Mouse (Mus musculus) thymus, adult 18-20 months (tissue): ENCODE data around the gene Thg1l.

Source experiments
- DNase-seq, 2 experiments: peaks; one replicate each; pipeline ENCODE4 v3.0.0; 2022; ENCODE audit warnings: mixed read lengths in 2 of 2

The Thg1l gene

DNA sequence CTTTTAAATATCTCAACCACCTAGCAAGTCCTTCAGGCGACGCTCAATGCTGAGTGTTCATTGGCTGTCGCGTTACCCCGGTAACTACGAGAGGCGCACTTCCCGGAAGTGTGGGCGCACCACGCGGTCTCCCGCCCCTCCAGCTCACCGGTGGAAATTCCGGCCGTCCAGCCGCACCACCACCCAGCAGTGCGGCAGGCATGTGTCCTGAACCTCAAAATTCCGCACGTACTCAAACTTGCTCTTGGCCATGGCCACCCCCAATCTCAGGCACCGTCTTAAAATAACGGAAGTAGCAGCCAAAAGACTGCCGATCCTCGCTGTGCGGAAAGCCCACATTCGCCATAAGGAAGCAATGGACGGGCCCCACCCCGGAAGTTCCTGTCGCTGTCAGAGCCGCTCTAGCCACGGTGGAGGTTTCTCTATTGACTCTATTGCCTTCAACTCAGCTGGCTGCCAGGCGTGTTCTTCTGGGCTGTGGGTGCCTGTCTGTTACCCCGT, at the start of gene Thg1l:
Gene Thg1l (minus strand): TSS at position 368 of the 501 bp plus-strand sequence.
- peak; percentile 82 to 88 for DNase-seq

DNA sequence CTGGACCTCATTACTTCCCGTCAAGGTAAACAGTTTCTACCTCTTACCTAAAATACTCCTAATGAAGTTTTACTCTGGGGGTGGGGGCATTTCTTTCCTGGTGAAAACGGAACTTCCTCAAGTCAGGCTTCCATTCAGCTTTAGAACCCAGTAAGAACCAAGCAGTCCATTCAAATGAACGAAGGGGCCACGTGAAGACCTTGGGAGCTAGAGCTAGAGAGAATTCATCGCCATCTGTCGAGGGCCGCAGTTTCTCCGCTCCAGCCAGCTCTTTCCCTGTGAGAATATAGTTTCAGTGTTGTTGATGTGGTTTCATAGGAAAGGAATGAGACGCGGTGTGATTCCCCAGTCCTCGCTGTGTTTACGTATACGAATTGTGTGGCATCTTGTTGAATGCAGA, 36.8 kb upstream of the Thg1l start:
- no peak for DNase-seq

DNA sequence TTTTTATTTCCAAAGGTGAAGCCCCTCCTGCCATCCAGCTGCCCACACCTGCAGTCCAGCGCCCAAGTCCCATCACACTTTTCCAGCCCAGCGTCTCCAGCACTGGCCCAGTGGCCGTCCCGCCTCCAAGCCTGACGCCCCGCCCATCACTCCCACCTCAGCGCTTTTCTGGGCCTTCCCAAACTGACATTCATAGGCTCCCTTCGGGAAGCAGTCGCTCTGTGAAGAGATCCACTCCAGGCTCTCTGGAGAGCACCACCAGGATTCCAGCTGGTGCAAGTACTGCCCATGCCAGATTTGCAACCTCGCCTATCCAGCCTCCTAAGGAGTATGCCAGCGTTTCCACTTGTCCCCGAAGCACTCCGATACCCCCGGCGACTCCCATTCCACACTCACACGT, 36.3 kb upstream of the Thg1l start:
- DNase-seq: no peak

DNA sequence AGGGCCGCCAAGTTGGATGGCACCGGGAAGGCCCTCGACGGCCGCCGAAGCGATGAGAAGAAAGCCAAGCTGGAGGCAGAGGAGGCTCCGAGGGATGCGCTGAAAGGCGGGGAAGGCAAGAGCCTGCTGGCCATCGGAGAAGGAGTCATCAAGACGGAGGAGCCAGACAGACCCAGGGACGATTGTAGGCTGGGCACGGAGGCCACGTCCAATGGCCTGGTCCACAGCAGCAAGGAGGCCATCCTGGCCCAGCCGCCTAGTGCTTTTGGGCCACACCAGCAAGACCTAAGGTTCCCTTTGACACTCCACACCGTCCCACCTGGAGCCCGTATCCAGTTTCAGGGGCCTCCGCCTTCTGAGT, 25.6 kb upstream of the Thg1l start:
- DNase-seq: no peak

DNA sequence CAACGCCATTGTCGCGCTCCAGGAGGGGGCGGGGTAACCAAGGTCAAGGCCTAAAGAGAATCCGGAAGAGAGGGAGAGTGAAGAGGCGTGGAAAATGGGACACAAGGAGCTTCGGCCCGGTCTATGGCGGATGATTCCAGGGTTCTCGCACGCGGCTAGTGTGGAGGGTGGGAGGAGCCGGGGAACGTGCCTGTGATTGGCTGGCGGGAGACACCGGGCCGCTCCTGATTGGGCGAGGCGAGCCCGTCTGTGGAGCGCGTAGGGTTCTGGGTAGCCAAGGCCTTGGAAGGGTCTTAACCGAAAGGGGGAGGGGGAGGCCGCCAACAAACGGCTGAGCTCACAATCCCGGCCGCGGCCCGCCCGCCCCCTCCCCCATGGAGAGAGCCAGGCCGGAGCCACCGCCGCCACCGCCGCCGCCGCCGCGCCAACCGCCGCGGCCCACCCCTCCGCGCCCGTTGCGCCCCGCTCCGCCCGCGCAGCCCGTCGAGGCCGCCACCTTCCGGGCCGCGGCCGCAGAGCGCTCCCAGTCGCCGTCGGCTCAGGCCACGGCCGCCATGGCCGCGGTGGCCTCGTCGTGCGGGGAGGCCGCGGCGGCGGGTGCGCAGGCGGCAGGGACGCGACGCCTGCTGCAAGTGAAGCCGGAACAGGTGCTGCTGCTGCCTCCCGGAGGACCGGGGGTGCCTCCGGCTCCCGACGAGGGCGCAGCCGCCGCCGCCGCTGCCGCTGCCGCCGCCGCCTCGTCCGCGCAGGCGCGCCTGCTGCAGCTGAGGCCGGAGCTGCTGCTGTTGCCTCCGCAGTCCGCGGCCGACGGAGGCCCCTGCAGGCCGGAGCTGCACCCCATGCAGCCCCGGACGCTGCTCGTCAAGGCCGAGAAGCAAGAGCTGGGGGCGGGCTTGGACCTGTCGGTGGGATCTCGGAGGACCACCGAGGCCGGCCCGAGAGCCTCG, 24.9 kb upstream of the Thg1l start, which contains the start of gene Sox30:
Gene Sox30 (plus strand): TSS at position 365 of the 947 bp plus-strand sequence.
- DNase-seq: peak; percentile 14 to 20

DNA sequence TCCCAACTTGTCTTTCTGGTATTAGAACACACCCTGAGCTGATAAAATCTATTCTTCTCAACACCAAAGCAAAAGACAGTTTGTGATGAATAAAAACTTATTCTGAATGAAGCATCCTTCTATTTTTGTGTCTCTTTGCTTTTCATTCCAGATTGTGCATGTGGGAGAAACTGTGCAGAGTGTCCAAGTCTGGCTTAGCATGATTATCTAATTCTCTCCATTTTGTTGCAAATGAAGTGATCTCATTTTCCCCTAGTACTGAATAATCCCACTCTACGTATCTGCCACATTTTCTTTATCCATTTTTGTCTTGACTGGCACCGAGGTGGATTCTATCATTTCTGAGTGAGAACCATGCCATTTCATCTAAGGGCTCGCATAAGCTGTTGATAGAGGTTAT, 20.8 kb upstream of the Thg1l start:
- DNase-seq: no peak

DNA sequence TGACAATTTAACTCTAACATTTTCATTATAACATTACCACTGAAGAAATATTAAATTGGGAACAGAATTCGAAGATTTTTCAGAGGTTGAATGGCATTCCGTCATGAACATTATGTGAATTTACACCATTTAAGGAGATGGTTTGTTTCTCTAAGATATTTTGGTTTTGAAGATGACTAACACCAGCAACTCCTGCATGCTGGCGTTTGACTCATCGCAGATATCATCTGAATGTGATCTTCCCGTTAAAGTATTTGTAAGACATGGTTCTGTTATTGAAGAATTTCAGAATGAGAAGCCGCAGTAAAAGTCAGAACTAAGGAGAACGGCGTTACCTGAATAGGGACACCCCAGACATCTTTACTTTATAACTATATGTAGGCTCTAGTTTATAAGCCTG, 19.2 kb upstream of the Thg1l start:
- DNase-seq: no peak

DNA sequence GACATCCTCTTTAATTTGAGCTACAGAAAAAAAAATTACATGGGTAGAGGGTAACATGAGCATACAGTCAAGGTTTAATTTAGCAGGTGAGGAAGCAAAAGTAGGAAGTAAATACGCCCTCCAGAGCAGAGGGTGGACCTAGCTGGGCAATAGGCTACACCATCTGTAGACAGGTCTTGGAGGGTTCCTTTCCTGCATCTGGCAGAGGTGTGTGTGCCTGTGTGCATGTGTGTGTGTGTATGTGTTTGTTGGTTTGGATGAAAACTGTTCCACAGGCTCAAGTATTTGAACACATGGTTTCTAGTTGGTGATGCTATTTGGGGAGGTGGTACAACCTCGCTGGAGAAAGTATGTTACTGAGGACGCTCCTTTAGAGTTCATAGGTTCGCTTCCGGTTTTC, 18.3 kb upstream of the Thg1l start:
- DNase-seq: no peak

DNA sequence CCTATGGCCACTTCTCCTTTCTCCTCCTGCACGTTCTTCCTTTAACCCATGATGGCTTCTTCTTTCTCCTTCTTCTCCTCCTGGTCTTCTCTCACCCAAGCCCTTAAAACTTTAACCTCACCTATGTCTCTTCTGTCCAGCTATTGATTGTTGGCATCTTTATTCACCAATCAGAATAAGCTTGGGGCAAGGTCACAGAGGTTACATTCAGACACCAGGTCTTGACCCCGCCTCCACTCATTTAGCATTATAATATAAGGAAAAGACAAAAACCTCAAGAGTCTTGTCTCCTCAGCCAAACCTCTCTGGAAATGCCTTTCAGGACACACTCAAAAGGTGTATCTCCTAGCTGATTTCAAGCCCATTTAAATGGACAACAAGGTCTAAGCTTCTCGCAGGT, 13.2 kb upstream of the Thg1l start:
- DNase-seq: no peak

DNA sequence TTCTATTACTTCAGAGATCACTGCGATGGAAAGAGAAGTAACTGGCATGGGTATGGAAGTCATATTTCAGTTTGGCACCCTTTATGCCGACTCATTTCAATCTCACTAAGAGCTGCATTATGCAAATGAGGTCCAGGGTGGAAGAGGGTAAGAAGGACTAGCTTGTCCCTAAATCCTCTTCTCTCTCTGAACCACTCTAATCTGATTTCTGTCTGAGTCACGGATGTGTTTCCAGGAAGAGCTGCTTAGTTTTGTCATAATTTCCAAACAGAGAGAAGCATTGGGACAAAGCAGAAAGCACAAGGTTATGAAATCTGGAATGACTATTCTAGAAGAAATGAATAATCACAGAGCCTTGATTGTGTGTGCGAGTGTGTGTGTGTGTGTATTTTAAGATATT, 11.6 kb upstream of the Thg1l start:
- DNase-seq: no peak

DNA sequence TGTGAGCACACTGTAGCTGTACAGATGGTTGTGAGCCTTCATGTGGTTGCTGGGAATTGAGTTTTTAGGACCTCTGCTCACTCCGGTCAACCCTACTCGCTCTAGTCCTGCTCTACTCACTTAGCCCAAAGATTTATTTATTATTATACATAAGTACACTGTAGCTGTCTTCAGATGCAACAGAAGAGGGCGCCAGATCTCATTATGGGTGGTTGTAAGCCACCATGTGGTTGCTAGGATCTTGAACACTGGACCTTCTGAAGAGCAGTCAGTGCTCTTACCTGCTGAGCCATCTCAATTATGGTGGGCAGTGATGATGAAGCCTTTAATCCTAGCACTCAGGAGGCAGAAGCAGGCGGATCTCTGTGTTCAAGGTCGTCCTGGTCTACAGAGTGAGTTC, 4.7 kb upstream of the Thg1l start:
- no peak for DNase-seq

DNA sequence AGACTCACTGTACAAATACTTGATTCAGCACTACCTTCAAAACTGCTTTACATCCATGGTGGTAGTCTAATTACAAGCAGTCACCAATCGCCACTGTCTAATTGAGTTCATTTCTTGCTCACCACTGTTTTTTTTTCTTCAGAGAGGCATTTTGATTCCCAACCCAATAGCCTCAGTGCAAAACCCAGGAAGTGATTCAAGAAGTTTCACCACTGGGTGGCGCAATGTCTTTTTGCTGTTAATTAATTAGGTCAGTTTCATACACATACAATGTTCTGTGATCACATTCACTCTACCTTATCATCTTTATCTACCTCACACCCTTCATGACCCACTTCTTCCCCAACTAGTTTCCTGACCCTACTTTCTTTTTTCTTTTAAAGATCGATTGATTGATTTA, 4.3 kb upstream of the Thg1l start:
- no peak for DNase-seq

DNA sequence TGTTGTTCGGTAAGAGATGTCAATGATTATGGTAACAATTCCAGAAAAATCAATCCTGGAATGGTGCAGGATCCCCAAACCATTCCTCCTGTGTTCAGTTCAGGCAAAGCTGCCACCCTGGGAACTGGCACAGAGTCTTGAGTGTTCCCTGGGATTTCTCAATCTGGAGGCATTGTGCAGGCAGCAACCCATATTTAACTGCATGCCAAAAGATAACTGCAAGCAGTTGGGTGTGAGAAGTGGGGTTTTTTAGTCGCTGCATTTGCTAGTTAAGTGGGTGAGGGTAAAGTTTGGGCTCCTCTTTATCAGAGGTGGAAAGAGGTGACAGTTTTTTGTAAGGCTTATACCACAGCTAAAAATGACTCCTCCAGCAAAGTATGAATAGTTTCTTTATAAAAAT, 7.8 kb downstream of the Thg1l start:
- no peak for DNase-seq

DNA sequence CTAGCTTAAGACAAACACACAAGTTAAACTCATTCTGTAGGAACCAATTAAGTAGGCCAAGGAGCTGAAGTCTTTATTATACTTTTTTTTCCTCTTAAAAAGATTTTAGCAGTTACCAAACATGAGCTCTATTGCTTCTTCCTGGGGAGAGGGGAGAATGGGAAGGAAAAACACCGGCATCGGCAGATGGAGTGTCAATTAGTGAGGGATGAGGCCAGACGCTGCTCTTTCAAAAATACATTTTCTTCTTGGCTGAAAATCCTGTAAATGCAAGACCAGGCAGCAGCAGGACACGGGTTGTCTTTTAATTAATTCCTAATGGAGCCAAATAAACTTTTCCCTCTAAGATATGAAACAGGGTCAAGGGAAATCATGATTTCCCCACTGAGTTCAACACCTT, 8.5 kb downstream of the Thg1l start:
- no peak for DNase-seq

DNA sequence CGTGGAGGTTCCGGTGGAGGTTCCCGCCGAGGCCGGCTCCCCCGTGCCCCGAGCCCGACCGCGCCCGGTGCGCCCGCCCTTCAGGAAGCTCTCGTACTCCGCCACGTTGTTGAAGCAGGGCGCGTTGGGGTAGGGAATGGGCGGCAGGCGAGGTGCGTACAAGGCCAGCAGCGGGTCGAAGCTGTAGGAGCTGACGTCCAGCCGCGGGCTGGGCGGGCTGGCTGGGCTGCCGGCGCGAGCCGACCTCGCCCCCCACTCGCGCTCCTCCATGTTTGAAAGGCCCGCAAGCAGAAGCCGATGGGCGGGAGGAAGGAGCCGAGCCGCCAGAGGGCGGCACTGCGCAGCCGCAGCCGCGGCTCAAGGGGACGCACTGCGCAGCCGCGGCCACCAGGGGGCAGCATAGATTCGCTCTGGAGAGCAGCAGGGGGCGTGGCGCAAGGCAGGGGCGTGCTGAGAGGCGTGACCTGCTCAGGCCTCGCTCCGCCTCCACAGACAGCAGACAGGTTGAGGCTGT, 10.6 kb downstream of the Thg1l start, which contains the start of gene Lsm11:
Gene Lsm11 (minus strand): TSS at position 293 of the 514 bp plus-strand sequence.
- peak; percentile 86 to 90 for DNase-seq

DNA sequence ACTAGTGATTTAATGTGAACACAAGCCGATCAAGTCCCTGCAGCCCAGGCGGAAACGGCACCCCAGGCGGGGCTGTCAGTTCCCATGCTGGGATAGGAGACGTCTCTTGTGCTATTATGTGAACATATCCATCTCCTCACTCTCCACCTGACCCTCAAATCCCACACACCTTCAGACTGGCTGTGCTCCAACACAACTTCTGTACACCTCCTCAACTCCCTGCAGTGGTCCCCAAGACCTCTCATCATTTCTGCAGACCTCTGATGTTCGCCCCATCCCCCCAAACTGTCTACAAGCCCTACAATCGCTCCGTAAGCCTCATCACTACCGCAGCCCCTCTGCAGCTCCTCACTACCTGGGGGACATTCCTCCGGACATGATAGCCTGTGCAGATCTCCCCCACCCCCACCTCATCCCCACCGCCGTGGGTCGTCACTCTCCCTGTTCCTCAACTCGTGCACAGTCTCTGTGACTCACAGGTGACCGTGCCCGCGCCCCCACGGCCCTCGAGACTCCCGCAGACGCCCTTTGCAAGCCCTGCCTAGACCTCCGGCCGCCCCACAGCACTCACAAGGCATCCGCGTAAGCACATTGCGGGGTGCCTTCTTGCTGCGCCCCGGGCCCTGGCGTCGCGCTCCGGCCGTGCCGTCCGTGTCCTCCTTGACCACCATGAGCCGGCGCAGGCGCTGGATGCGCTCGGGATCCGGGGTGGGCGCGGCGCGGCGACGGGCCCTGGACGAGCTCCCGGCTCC, 11.2 kb downstream of the Thg1l start:
- DNase-seq: peak; percentile 17 to 20

DNA sequence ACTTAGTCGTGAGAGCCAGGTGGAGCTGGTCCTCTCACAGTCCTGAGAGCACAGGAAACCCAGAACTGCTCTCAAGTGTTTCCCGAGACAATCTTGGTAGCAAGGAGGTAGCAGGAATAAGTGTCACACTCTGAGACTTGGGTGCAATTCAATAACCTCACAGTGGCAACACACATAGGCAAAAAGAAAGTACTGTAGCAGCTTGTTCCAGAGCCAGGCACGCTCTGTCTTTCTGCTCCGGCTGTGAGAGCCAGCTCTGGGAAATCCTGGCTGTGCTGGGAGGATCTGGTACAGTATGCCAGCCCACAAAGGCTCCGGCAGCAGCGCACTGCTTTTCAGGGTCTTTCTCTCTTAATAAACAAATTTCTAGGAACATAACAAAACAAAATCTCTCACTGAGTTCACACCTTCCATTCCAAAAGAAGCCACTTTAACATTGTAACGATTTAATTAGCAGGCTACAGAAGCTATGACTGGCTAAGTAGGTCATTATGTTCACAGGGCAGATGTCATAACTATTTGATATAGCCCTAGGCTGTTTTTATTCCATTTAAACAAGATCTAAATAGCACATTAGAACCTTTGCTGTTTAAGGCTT, 12.1 kb downstream of the Thg1l start:
- DNase-seq: no peak

DNA sequence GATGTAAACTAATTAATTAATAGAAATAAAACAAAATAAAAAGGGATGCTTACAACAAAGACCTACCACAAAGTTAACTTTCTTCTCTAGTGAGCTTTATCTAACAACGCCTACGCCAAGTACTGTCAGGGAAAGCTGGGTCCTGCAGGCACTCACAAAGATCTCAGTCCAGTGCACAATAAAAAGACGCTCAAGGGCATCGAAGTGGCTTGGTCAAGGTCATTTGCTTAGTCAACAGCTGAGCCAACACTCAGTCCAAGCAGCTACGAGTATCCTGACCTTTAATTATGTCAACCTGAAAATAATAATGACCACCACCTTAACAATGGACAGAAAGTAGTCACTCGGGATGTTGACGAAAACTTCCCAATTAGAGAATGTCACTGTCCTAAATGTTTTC, 13.0 kb downstream of the Thg1l start:
- DNase-seq: no peak

DNA sequence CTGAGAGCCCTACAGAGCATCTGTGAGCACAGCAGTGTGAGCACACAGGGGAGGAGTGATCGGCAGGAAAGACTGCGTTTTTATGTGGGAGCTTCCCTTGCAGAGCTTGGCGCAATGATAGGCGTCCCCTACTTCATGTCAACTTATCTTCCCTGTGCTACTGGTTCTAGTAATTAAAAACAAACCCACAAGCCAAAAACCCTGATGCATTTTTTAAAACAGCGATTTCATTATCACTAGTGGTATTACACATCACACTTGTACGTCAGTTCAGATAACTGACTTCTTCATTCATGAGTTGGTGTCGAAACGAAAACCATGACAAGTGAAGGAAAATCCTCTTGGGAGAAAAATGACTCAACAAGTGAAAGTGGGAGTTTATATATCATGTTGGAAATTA, 16.4 kb downstream of the Thg1l start:
- DNase-seq: no peak

DNA sequence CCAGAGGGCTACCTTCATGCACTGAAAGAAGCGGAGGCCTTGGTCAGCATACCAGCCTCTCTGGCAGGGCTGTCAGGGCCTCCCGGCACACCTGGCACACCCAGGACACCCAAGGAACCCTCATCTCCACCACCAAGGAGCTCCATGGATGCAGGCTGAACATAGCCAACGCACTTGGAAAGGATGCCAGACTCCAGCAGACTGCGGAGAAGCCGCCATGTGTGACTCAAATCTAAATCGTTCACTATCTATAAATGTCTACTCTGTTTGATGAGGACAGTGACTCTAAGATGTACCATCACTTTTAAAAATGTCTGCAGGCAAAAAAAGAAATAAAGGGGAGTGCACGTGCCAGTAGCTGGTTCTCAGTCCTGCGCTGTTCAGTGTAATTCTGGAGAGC, 17.8 kb downstream of the Thg1l start:
- no peak for DNase-seq

DNA sequence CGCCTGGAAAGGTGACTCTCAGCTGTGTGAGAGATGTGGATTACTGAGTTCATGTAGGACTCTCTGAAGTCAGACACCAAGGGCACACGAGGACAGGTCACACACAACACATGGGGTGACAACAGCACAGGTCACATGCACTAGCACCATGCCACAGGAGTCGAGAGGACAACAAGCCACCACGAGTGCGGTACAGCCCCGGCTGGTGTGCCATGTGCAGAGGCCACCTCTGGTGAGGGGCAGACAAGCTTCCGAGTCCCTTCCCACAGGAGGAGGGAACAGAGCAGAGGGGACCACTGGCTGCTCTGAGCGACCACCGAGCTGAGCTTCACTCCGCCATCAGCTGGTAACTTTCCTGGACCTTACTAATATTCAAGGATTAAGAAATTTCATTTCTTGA, 22.5 kb downstream of the Thg1l start:
- DNase-seq: no peak

DNA sequence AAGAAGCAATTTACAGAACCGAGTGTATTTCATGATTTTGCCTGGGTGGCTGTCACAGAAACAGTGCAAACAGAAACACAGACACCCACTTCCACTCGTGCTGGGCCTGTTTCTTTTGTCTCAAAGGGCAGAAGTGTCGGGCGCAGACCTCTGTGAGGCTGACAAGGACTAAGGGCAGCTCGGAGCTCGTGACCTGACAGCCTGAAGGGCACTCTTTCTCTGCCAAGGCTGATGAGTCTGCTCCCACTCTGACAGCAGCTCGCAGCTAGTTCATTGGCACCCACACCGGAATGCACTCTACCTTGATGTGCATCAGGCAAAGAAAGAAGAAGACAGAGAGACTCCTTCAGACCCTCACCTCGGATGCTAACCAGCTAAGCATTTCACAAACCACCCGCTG, 25.8 kb downstream of the Thg1l start:
- DNase-seq: no peak

DNA sequence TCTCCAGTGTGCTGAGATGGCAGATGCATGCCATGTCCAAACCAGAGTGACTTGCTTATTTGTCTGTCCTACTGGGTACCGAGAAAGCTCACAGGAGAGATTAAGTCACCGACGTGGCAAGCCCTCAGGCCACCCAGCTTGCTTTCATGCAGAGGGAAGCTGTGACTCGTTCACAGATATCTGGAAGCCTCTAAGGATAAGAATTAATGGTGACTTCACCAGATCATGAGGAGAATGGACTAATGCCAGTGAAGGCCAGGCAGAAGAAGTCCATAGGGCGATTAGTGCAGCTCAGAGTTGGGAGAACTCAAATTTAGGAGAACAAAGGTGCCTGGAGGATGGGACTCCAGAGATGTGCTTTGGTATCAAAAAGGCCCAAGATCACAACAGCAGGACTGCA, 27.8 kb downstream of the Thg1l start:
- no peak for DNase-seq
